Mouse (Mus musculus) heart, postnatal 0 days (tissue): ENCODE data around the gene Rcan3. TPM values are rescaled to one million over a fixed set of nuclear protein-coding genes. Genes with fewer than 3 reads are reported as not detected.

Experiments used
- ATAC-seq: fragments of 200-750 bp; cut with Nextera tagmentation; 2 replicates; pipeline ENCODE4 v1.8.0; 2017; ENCODE audit warnings: low read depth, moderate number of reproducible peaks, moderate library complexity; ENCODE audit not compliant: insufficient read depth
- DNase-seq: peaks from one replicate; pipeline ENCODE4 v3.0.0-alpha.2; 2016; ENCODE audit warnings: low spot score
- H3K27ac ChIP-seq: fragments of 300-500 bp; sonication (generic); 2 replicates; pipeline ENCODE4 v1.5.1; 2014; ENCODE audit warnings: low read depth, mild to moderate bottlenecking
- H3K27me3 ChIP-seq: fragments of 300-500 bp; sonication (generic); 2 replicates; pipeline ENCODE4 v1.6.1; 2014; ENCODE audit warnings: low read length, mixed read lengths; ENCODE audit not compliant: control insufficient read depth, insufficient read depth
- H3K36me3 ChIP-seq: fragments of 300-500 bp; sonication (generic); replicated peaks from 2 replicates; pipeline ENCODE4 v1.6.1; 2014; ENCODE audit warnings: low read length, mixed read lengths; ENCODE audit not compliant: control insufficient read depth, insufficient read depth
- H3K4me1 ChIP-seq: fragments of 300-500 bp; sonication (generic); 2 replicates; pipeline ENCODE4 v1.6.1; 2014; ENCODE audit warnings: antibody characterized with exemption; ENCODE audit not compliant: control insufficient read depth, insufficient read depth
- H3K4me2 ChIP-seq: fragments of 300-500 bp; sonication (generic); 2 replicates; pipeline ENCODE4 v1.6.1; 2014; ENCODE audit warnings: low read depth, mild to moderate bottlenecking, low read length, moderate library complexity
- H3K4me3 ChIP-seq: fragments of 300-500 bp; sonication (generic); 2 replicates; pipeline ENCODE4 v1.5.1; 2014; ENCODE audit warnings: low read depth, low read length
- H3K9ac ChIP-seq: fragments of 300-500 bp; sonication (generic); replicated peaks from 2 replicates; pipeline ENCODE4 v1.6.1; 2014; ENCODE audit warnings: low read depth, low read length, mixed read lengths
- H3K9me3 ChIP-seq: fragments of 300-500 bp; sonication (generic); replicated peaks from 2 replicates; pipeline ENCODE4 v1.6.1; 2016; ENCODE audit warnings: low read length; ENCODE audit not compliant: control insufficient read depth
- CTCF ChIP-seq: IDR thresholded peaks from 2 replicates; pipeline ENCODE4 v1.5.1; 2016; ENCODE audit warnings: antibody characterized with exemption, control low read depth, low read depth
- EP300 ChIP-seq: IDR thresholded peaks from 2 replicates; pipeline ENCODE4 v1.6.1; 2016; ENCODE audit warnings: antibody characterized with exemption, low read depth
- WGBS: fragments of 180-500 bp; shearing (Covaris S2); extraction: QIAGEN DNeasy Blood & Tissue Kit; methylation state at CpG from one replicate; pipeline ENCODE4 v1.1.7; 2014; 5-methylcytosine and 5-hydroxymethylcytosine counted together
- polyA plus RNA-seq: library from polyadenylated mRNA; unstranded; fragments of >200 nt; fragmentation: Nextera tagmentation; extraction: Ambion mirVana; gene quantifications from 2 replicates; pipeline ENCODE4 v1.2.1, GENCODE M21; 2015
- total RNA-seq: library from RNA; depleted of rRNA; stranded (reverse); fragments of >200 nt; gene quantifications from 2 replicates; pipeline ENCODE4 v1.2.3, GENCODE M21; 2014; ENCODE audit warnings: low replicate concordance

The Rcan3 gene
- total and polyA plus RNA-seq, 2 experiments from 2014 or later, result 7.7 to 13.7 TPM

- Histone ChIP-seq H3K9me3 (no peaks in the 10 kb centered on the region), H3K27me3 (no peaks in the 10 kb centered on the region), H3K4me1 (peaks cover 2% of the 10 kb centered on the region; the same call in 1 of the 2 replicates), H3K4me2 (no peak overlapping the region), H3K4me3 (no peak overlapping the region), H3K9ac (no peak overlapping the region), H3K36me3 (no peaks in the 10 kb centered on the region; the same call in 1 of the 2 replicates), H3K27ac (no peak overlapping the region)
- WGBS, result 70% methylated on average over 4 of the region's 4 CpGs
- ATAC-seq, result no peak
- TF ChIP-seq CTCF, result no peak
- no peak for TF ChIP-seq EP300
- no peak for DNase-seq
These were observed 4.3 kb downstream of the Rcan3 start for GRCm38 (mm10) chr4:135429383-135429782.

GRCm38 (mm10) chr4:135426587-135426986, 7.1 kb downstream of the Rcan3 start:
- Histone ChIP-seq H3K4me2 (no peak overlapping the region), H3K4me3 (no peak overlapping the region), H3K36me3 (peaks cover 1% of the 10 kb centered on the region; the same call in 1 of the 2 replicates), H3K27ac (no peak overlapping the region), H3K9me3 (no peaks in the 10 kb centered on the region), H3K9ac (no peak overlapping the region), H3K4me1 (no peaks in the 10 kb centered on the region), H3K27me3 (no peaks in the 10 kb centered on the region)
- TF ChIP-seq CTCF (no peak), EP300 (no peak)
- ATAC-seq, result no peak
- DNase-seq, result no peak
- WGBS, result 89% methylated on average over 7 of the region's 7 CpGs

DNA sequence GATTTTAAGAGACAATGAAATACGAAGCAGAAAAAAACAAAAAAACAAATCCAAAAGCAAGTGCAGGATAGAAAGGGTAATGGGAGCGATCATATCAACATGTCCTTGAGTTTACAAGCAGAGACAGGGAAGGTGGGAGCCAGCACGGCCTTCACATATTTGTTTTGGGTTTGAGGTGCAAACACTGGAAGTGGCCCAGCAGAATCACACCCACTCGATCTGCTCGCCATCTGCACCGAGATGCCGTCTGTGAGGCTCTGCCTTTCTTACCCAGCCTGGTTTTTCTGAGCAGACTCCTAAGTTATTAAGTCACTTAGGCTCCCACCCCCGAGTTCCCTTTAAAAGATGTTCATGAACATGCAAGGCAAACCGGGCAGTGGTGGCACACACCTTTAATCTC, 8.0 kb downstream of the Rcan3 start:
- H3K9ac ChIP-seq, result no peak overlapping the region
- ATAC-seq, result no peak
- H3K4me2 ChIP-seq, result no peak overlapping the region
- 80% methylated on average over 9 of the region's 9 CpGs for WGBS
- no peaks in the 10 kb centered on the region for H3K9me3 ChIP-seq
- H3K27ac ChIP-seq, result no peak overlapping the region
- no peaks in the 10 kb centered on the region for H3K4me1 ChIP-seq
- H3K27me3 ChIP-seq, result no peaks in the 10 kb centered on the region
- no peak overlapping the region for H3K4me3 ChIP-seq
- DNase-seq, result no peak
- peaks cover 8% of the 10 kb centered on the region; the same call in 1 of the 2 replicates for H3K36me3 ChIP-seq
- TF ChIP-seq CTCF, result no peak
- no peak for TF ChIP-seq EP300

- no peak for ATAC-seq
- no peak for TF ChIP-seq EP300
- TF ChIP-seq CTCF, result no peak
- Histone ChIP-seq H3K27ac (no peak overlapping the region), H3K9ac (no peak overlapping the region), H3K27me3 (no peaks in the 10 kb centered on the region), H3K9me3 (no peaks in the 10 kb centered on the region), H3K36me3 (peaks cover 37% of the 10 kb centered on the region), H3K4me2 (no peak overlapping the region), H3K4me1 (no peaks in the 10 kb centered on the region), H3K4me3 (no peak overlapping the region)
- WGBS, result 95% methylated on average over 13 of the region's 13 CpGs
- DNase-seq, result no peak
These were observed 12.7 kb downstream of the Rcan3 start for GRCm38 (mm10) chr4:135420961-135421360.

DNA sequence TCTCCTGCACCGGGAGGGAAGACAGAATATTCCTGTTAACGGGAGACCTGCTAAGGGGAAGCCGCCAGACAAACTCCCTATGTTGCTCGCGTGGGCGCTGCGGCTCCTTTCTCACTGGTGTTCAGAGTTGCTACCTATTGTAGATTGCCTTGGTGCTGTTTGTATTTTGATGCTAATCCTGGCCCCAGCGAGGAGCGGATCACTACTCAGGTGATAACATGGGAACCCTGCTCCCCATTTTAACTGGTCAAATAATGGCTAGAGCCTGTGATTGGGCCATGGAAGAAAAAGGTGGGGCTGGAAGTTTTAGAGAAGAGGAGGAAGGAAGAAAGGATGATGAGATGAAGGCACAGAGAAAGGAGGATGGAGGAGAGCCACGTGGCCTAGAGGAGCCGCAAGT, 13.2 kb downstream of the Rcan3 start:
- no peak overlapping the region for H3K4me3 ChIP-seq
- H3K27ac ChIP-seq, result no peak overlapping the region
- ATAC-seq, result no peak
- H3K27me3 ChIP-seq, result no peaks in the 10 kb centered on the region
- H3K4me2 ChIP-seq, result no peak overlapping the region
- WGBS, result 70% methylated on average over 11 of the region's 11 CpGs
- H3K9ac ChIP-seq, result no peak overlapping the region
- no peaks in the 10 kb centered on the region for H3K4me1 ChIP-seq
- peaks cover 42% of the 10 kb centered on the region for H3K36me3 ChIP-seq
- H3K9me3 ChIP-seq, result no peaks in the 10 kb centered on the region
- DNase-seq, result no peak
- TF ChIP-seq CTCF (no peak), EP300 (no peak)

DNA sequence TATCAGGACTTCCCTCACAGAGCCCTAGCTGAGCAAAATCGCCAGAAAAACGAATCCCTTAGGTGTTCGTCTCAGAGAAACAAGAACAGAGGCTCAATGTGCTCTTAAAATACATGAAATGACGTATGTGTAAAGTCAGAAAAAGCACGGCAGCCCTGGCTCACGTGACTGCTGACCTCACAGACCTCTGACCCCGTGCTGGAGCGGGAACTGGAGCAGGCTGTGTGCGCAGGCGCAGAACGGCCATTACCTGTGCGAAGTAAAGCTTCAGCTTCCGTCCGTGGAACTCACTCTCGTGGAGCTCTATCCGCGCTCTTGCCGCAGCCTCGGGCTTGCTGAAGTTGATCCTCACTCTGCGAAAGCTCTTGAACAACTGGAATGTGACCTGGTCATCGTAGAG, 13.7 kb downstream of the Rcan3 start:
- H3K4me1 ChIP-seq, result no peaks in the 10 kb centered on the region
- WGBS, result 80% methylated on average over 21 of the region's 21 CpGs
- H3K4me3 ChIP-seq, result no peak overlapping the region
- DNase-seq (no peak), ATAC-seq (no peak)
- no peak overlapping the region for H3K4me2 ChIP-seq
- H3K9me3 ChIP-seq, result no peaks in the 10 kb centered on the region
- no peaks in the 10 kb centered on the region for H3K27me3 ChIP-seq
- TF ChIP-seq EP300 (no peak), CTCF (no peak)
- H3K36me3 ChIP-seq, result peaks cover 44% of the 10 kb centered on the region
- no peak overlapping the region for H3K9ac ChIP-seq
- H3K27ac ChIP-seq, result no peak overlapping the region
